Mouse (Mus musculus) forebrain, embryonic 16.5 days (tissue): ENCODE results near the gene Armcx4. TPM values are rescaled to one million over a fixed set of nuclear protein-coding genes. Genes with fewer than 3 reads are reported as not detected.
"Not testable (repeated sequence)": the region's sequence is repeated elsewhere in the genome, so short reads cannot be mapped to it uniquely, and the experiment has no call there.

Experiments
- ATAC-seq: fragments of 200-750 bp; cut with Nextera tagmentation; 2 replicates; pipeline ENCODE4 v1.8.0; 2017; ENCODE audit warnings: mild to moderate bottlenecking, moderate library complexity
- H3K27ac ChIP-seq: fragments of 300-500 bp; sonication (generic); 2 replicates; pipeline ENCODE4 v1.5.1; 2014; ENCODE audit warnings: low read length, control low read depth
- H3K27me3 ChIP-seq: fragments of 300-500 bp; sonication (generic); replicated peaks from 2 replicates; pipeline ENCODE4 v1.6.1; 2014; ENCODE audit warnings: low read length; ENCODE audit not compliant: control insufficient read depth, insufficient read depth
- H3K36me3 ChIP-seq: fragments of 300-500 bp; sonication (generic); 2 replicates; pipeline ENCODE4 v1.6.1; 2014; ENCODE audit not compliant: control insufficient read depth, insufficient read depth
- H3K4me1 ChIP-seq: fragments of 300-500 bp; sonication (generic); replicated peaks from 2 replicates; pipeline ENCODE4 v1.6.1; 2014; ENCODE audit warnings: low read length; ENCODE audit not compliant: control insufficient read depth, insufficient read depth
- H3K4me2 ChIP-seq: fragments of 300-500 bp; sonication (generic); 2 replicates; pipeline ENCODE4 v1.6.1; 2014; ENCODE audit warnings: mild to moderate bottlenecking, low read length, control low read depth
- H3K4me3 ChIP-seq: fragments of 300-500 bp; sonication (generic); replicated peaks from 2 replicates; pipeline ENCODE4 v1.5.1; 2014; ENCODE audit warnings: mild to moderate bottlenecking, low read length, control low read depth
- H3K9ac ChIP-seq: fragments of 300-500 bp; sonication (generic); replicated peaks from 2 replicates; pipeline ENCODE4 v1.6.1; 2014; ENCODE audit warnings: low read depth, low read length, control low read depth
- H3K9me3 ChIP-seq: fragments of 300-500 bp; sonication (generic); 2 replicates; pipeline ENCODE4 v1.6.1; 2016; ENCODE audit warnings: low read length; ENCODE audit not compliant: control insufficient read depth
- WGBS: fragments of 180-500 bp; shearing (Covaris S2); extraction: QIAGEN DNeasy Blood & Tissue Kit; methylation state at CpG from one replicate; pipeline ENCODE4 v1.1.7; 2014; 5-methylcytosine and 5-hydroxymethylcytosine counted together
- polyA plus RNA-seq: library from polyadenylated mRNA; unstranded; fragments of >200 nt; fragmentation: Nextera tagmentation; extraction: Ambion mirVana; gene quantifications from 2 replicates; pipeline ENCODE4 v1.2.1, GENCODE M21; 2015

Gene Armcx4
- polyA plus RNA-seq, 1 experiment from 2014 or later: 7.5 TPM

GRCm38 (mm10) chrX:134684936-134685335 lies 1.4 kb upstream of the Armcx4 start:
- Histone ChIP-seq H3K4me3 (peak overlapping the region; percentile 26), H3K36me3 (peaks cover 3% of the 10 kb centered on the region; the same call in 1 of the 2 replicates), H3K9ac (0 out of 2 replicates have a peak overlapping the region, but pooled peaks have one; percentile 39), H3K27me3 (no peaks in the 10 kb centered on the region), H3K4me2 (peak overlapping the region; percentile 51), H3K27ac (peak overlapping the region; percentile 53), H3K4me1 (peaks cover 8% of the 10 kb centered on the region; the same call in 1 of the 2 replicates), H3K9me3 (no peaks in the 10 kb centered on the region)
- ATAC-seq: no peak
- 26% methylated on average over 5 of the region's 5 CpGs for WGBS

GRCm38 (mm10) chrX:134686739-134687171 lies 436 bp downstream of the Armcx4 start:
- 13% methylated on average over 15 of the region's 16 CpGs for WGBS
- Histone ChIP-seq H3K4me3 (peak overlapping the region; percentile 60), H3K27me3 (no peaks in the 10 kb centered on the region), H3K4me1 (peaks cover 11% of the 10 kb centered on the region; the same call in 1 of the 2 replicates), H3K36me3 (peaks cover 6% of the 10 kb centered on the region; the same call in 1 of the 2 replicates), H3K9ac (peak overlapping the region; percentile 80), H3K9me3 (no peaks in the 10 kb centered on the region), H3K27ac (peak overlapping the region; percentile 92), H3K4me2 (peak overlapping the region; percentile 59)
- ATAC-seq: peak; percentile 46

- H3K27ac ChIP-seq: no peak overlapping the region
- WGBS: 91% methylated on average over 2 of the region's 2 CpGs
- no peaks in the 10 kb centered on the region for H3K9me3 ChIP-seq
- H3K27me3 ChIP-seq: no peaks in the 10 kb centered on the region
- H3K4me1 ChIP-seq: peaks cover 12% of the 10 kb centered on the region
- no peak for ATAC-seq
- H3K4me3 ChIP-seq: no peak overlapping the region
- H3K36me3 ChIP-seq: peaks cover 6% of the 10 kb centered on the region; the same call in 1 of the 2 replicates
- no peak overlapping the region for H3K9ac ChIP-seq
- no peak overlapping the region for H3K4me2 ChIP-seq
Measured at GRCm38 (mm10) chrX:134689676-134690075, 3.4 kb downstream of the Armcx4 start.

- H3K36me3 ChIP-seq: peaks cover 6% of the 10 kb centered on the region; the same call in 1 of the 2 replicates
Measured at GRCm38 (mm10) chrX:134690871-134691539, 4.7 kb downstream of the Armcx4 start.

GRCm38 (mm10) chrX:134691540-134691935 lies 5.2 kb downstream of the Armcx4 start:
- no peak overlapping the region for H3K9ac ChIP-seq
- no peak overlapping the region for H3K4me2 ChIP-seq
- H3K9me3 ChIP-seq: no peaks in the 10 kb centered on the region
- peaks cover 7% of the 10 kb centered on the region for H3K4me1 ChIP-seq
- ATAC-seq: no peak
- H3K4me3 ChIP-seq: no peak overlapping the region
- 90% methylated on average over 2 of the region's 2 CpGs for WGBS
- H3K36me3 ChIP-seq: peaks cover 6% of the 10 kb centered on the region; the same call in 1 of the 2 replicates
- no peak overlapping the region for H3K27ac ChIP-seq
- H3K27me3 ChIP-seq: no peaks in the 10 kb centered on the region

More at GRCm38 (mm10) chrX:134690871-134691539, 4.7 kb downstream of the Armcx4 start:
- Histone ChIP-seq H3K4me3 (no peak overlapping the region), H3K27ac (no peak overlapping the region), H3K4me1 (peaks cover 7% of the 10 kb centered on the region), H3K4me2 (no peak overlapping the region), H3K9me3 (no peaks in the 10 kb centered on the region), H3K9ac (no peak overlapping the region), H3K27me3 (no peaks in the 10 kb centered on the region)
- 80% methylated on average over 10 of the region's 10 CpGs for WGBS
- ATAC-seq: no peak

GRCm38 (mm10) chrX:134716863-134717262 lies 30.5 kb downstream of the Armcx4 start:
- H3K27ac ChIP-seq: no peak overlapping the region
- H3K4me1 ChIP-seq: peaks cover 7% of the 10 kb centered on the region; the same call in 1 of the 2 replicates
- H3K9me3 ChIP-seq: no peaks in the 10 kb centered on the region
- no peak overlapping the region for H3K9ac ChIP-seq
- H3K27me3 ChIP-seq: no peaks in the 10 kb centered on the region
- no peaks in the 10 kb centered on the region; the same call in 1 of the 2 replicates for H3K36me3 ChIP-seq
- no peak overlapping the region for H3K4me3 ChIP-seq
- no peak overlapping the region for H3K4me2 ChIP-seq
- WGBS: 40% methylated on average over 3 of the region's 3 CpGs
- no peak for ATAC-seq

- peak within 1 kb of the TSS; percentile 96 for H3K27ac ChIP-seq
- peak within 1 kb of the TSS; percentile 58 for H3K4me3 ChIP-seq
- peak within 1 kb of the TSS; percentile 73 for H3K9ac ChIP-seq
- no peaks in the 10 kb centered on the region; the same call in 1 of the 2 replicates for H3K36me3 ChIP-seq
- H3K9me3 ChIP-seq: no peaks in the 10 kb centered on the region
- peak; percentile 98 for ATAC-seq
- H3K4me2 ChIP-seq: peak within 1 kb of the TSS; percentile 59
- 17% methylated on average over 16 of the region's 16 CpGs for WGBS
- no peaks in the 10 kb centered on the region for H3K27me3 ChIP-seq
- H3K4me1 ChIP-seq: peaks cover 7% of the 10 kb centered on the region; the same call in 1 of the 2 replicates
Measured at GRCm38 (mm10) chrX:134717752-134718308, 31.5 kb downstream of the Armcx4 start, which contains the start of gene Armcx1. Armcx1 (plus strand) TSS chrX:134717963.

GRCm38 (mm10) chrX:134718524-134718923 lies 32.2 kb downstream of the Armcx4 start:
- peak; percentile 82 for ATAC-seq
- Histone ChIP-seq H3K9ac (peak overlapping the region; percentile 73), H3K4me3 (peak overlapping the region; percentile 58), H3K27ac (peak overlapping the region; percentile 96), H3K27me3 (no peaks in the 10 kb centered on the region), H3K36me3 (no peaks in the 10 kb centered on the region; the same call in 1 of the 2 replicates), H3K4me1 (peaks cover 7% of the 10 kb centered on the region; the same call in 1 of the 2 replicates), H3K9me3 (no peaks in the 10 kb centered on the region), H3K4me2 (peak overlapping the region; percentile 59)
- WGBS: 24% methylated on average over 14 of the region's 14 CpGs

GRCm38 (mm10) chrX:134723762-134724161 lies 37.4 kb downstream of the Armcx4 start:
- H3K4me3 ChIP-seq, H3K9me3 ChIP-seq, H3K9ac ChIP-seq, ATAC-seq, H3K4me1 ChIP-seq, H3K36me3 ChIP-seq, H3K27me3 ChIP-seq, H3K27ac ChIP-seq, H3K4me2 ChIP-seq: not testable (repeated sequence)
- 22% methylated on average over 2 of the region's 2 CpGs for WGBS
